Mouse (Mus musculus) ES-Bruce4 (cell line): ENCODE results near the gene Car11.

Source experiments
- CTCF ChIP-seq: IDR thresholded peaks from one replicate; pipeline ENCODE4 v1.8.1; 2011; ENCODE audit warnings: low read depth, low read length
- POLR2A ChIP-seq: IDR thresholded peaks from one replicate; pipeline ENCODE4 v1.8.1; 2011; ENCODE audit warnings: low read length; ENCODE audit not compliant: insufficient read depth

GRCm38 (mm10) chr7:45668921-45669320 lies 30.7 kb upstream of the Car11 start:
- TF ChIP-seq CTCF: peak; percentile 41
- TF ChIP-seq POLR2A: no peak
